ENCODE assay signal across 26 mouse cellular contexts in genomic region chr15:28216358-28216757, GRCm38 (mm10). TPM values are rescaled to one million over a fixed set of nuclear protein-coding genes. Genes with fewer than 3 reads are reported as not detected.
DNase-seq lines count a peak whose midpoint lies in the region; ATAC-seq and TF ChIP-seq lines count a peak whose summit lies in the region.
"Had no signal": no experiment of that assay in that cellular context is flagged by ENCODE, and none has a peak within 500 bp of the region (broad histone marks: within the 10 kb centered on the region; RNA-seq: fewer than 3 reads in every experiment).

No protein-coding gene starts in this region.

- no peak for TF ChIP-seq CTCF in midbrain, postnatal 0 days (IDR thresholded peaks at IDR 0.05)
- TF ChIP-seq CTCF in brain, embryonic 14.5 days (IDR thresholded peaks at IDR 0.05; ENCODE audit: borderline replicate concordance, extremely low read depth, insufficient read depth, insufficient read length) = no peak

- TF ChIP-seq POLR2A in brain, embryonic 14.5 days (IDR thresholded peaks at IDR 0.05; ENCODE audit: borderline replicate concordance, extremely low read depth, insufficient read depth, insufficient read length, poor library complexity, severe bottlenecking) = no peak

- no peaks in the 10 kb centered on the region for H3K27me3 ChIP-seq in midbrain, postnatal 0 days (ENCODE audit: insufficient read depth, low read length)
- peaks cover 4% of the 10 kb centered on the region; the same call in 1 of the 2 replicates for H3K27me3 ChIP-seq in midbrain, embryonic 10.5 days (ENCODE audit: low read depth, poor library complexity, severe bottlenecking)
- H3K27me3 ChIP-seq in hindbrain, embryonic 14.5 days (ENCODE audit: control insufficient read depth, insufficient read depth, low read length) = peaks cover 10% of the 10 kb centered on the region

- no peak overlapping the region for H3K4me3 ChIP-seq in midbrain, postnatal 0 days (ENCODE audit: low read depth, low read length)
- no peak overlapping the region for H3K4me3 ChIP-seq in midbrain, embryonic 10.5 days
- H3K4me3 ChIP-seq in hindbrain, embryonic 14.5 days (replicated peaks; ENCODE audit: low read length) = no peak overlapping the region
- H3K4me3 ChIP-seq: limb, embryonic 10.5 days; neural tube, embryonic 13.5 days had no signal

- H3K4me2 ChIP-seq in midbrain, postnatal 0 days (ENCODE audit: low read depth, low read length, poor library complexity, severe bottlenecking) = no peak overlapping the region
- no peak overlapping the region for H3K4me2 ChIP-seq in hindbrain, embryonic 14.5 days (replicated peaks)
- H3K4me2 ChIP-seq: heart, embryonic 11.5 days; neural tube, embryonic 13.5 days had no signal

- 30% methylated on average over 8 of the region's 8 CpGs for WGBS in midbrain, postnatal 0 days
- 45% methylated on average over 8 of the region's 8 CpGs for WGBS in midbrain, embryonic 10.5 days
- 25% methylated on average over 8 of the region's 8 CpGs for WGBS in hindbrain, embryonic 14.5 days

- H3K27ac ChIP-seq in midbrain, postnatal 0 days (ENCODE audit: low read depth, low read length) = no peak overlapping the region
- H3K27ac ChIP-seq in midbrain, embryonic 10.5 days (replicated peaks) = no peak overlapping the region; the same call in 1 of the 2 replicates
- H3K27ac ChIP-seq in hindbrain, embryonic 14.5 days = peak overlapping the region; percentile 33; the same call in 1 of the 2 replicates
- H3K27ac ChIP-seq: limb, embryonic 10.5 days; neural tube, embryonic 13.5 days had no signal

- H3K36me3 ChIP-seq in midbrain, postnatal 0 days (ENCODE audit: insufficient read depth, low read length) = no peaks in the 10 kb centered on the region
- H3K36me3 ChIP-seq in midbrain, embryonic 10.5 days = no peaks in the 10 kb centered on the region
- no peaks in the 10 kb centered on the region for H3K36me3 ChIP-seq in hindbrain, embryonic 14.5 days (replicated peaks; ENCODE audit: control insufficient read depth, insufficient read depth)
- H3K36me3 ChIP-seq: limb, embryonic 10.5 days; neural tube, embryonic 13.5 days had no signal

- DNase-seq in midbrain, postnatal 0 days (ENCODE audit: low spot score) = peak; percentile 22
- no peak for DNase-seq in midbrain, embryonic 10.5 days (ENCODE audit: low spot score)
- DNase-seq in brain, embryonic 14.5 days (ENCODE audit: low read depth) = peak; percentile 39
- no peak for DNase-seq in hindbrain, embryonic 14.5 days (ENCODE audit: low spot score)
- peak; percentile 21 for DNase-seq in retina, postnatal 1 day
- DNase-seq in heart, postnatal 36 days = no peak
- DNase-seq in spleen, postnatal 10 days (ENCODE audit: low spot score in 2 of 2) = no peak
- no peak for DNase-seq in layer of hippocampus, adult 8-10 months (ENCODE audit: low spot score in 2 of 2)
- DNase-seq: adrenal gland, postnatal 14 days; cerebellum, adult 8-10 months; gastrocnemius, postnatal 25 days; heart, postnatal 14 days; kidney, adult 8-10 months; kidney, postnatal 36 days; layer of hippocampus, adult 9-11 months; liver, postnatal 0 days; lung, postnatal 36 days; thymus, postnatal 25 days had no signal

- H3K9me3 ChIP-seq in midbrain, postnatal 0 days (ENCODE audit: low read length) = no peaks in the 10 kb centered on the region
- no peaks in the 10 kb centered on the region for H3K9me3 ChIP-seq in midbrain, embryonic 10.5 days (replicated peaks)
- H3K9me3 ChIP-seq in hindbrain, embryonic 14.5 days (ENCODE audit: control insufficient read depth, low read length) = no peaks in the 10 kb centered on the region
- H3K9me3 ChIP-seq: limb, embryonic 10.5 days; neural tube, embryonic 13.5 days had no signal

- no peak overlapping the region for H3K9ac ChIP-seq in midbrain, postnatal 0 days (replicated peaks; ENCODE audit: low read length, poor library complexity, severe bottlenecking)
- H3K9ac ChIP-seq in hindbrain, embryonic 14.5 days = no peak overlapping the region
- H3K9ac ChIP-seq: liver, postnatal 0 days; neural tube, embryonic 13.5 days had no signal

- intact Hi-C loops in heart, postnatal 36 days (cut with DNase I) = no loop called here

- no peaks in the 10 kb centered on the region for H3K4me1 ChIP-seq in midbrain, postnatal 0 days (ENCODE audit: insufficient read depth, low read length)
- peaks cover 13% of the 10 kb centered on the region for H3K4me1 ChIP-seq in midbrain, embryonic 10.5 days
- peaks cover 5% of the 10 kb centered on the region; the same call in 1 of the 2 replicates for H3K4me1 ChIP-seq in hindbrain, embryonic 14.5 days (replicated peaks; ENCODE audit: control insufficient read depth, insufficient read depth, low read length)
- H3K4me1 ChIP-seq: limb, embryonic 10.5 days had no signal

- ATAC-seq in midbrain, postnatal 0 days (ENCODE audit: low FRiP score) = no peak
- ATAC-seq in hindbrain, embryonic 14.5 days (ENCODE audit: low FRiP score) = no peak
- ATAC-seq: activated CD4-positive, CD25-positive, alpha-beta regulatory T cell, adult 4 months; forebrain, embryonic 16.5 days; liver, postnatal 0 days had no signal

RNA-seq across cellular contexts. Expression of gene Dnah5, which starts 12.8 kb away (rescaled TPM):
- total RNA-seq in midbrain, postnatal 0 days (2014; rRNA removed) = 1.4 and 1.7 TPM in 2 replicates
- polyA plus RNA-seq in midbrain, postnatal 0 days (2015; fragmentation: Nextera tagmentation; extraction: Ambion mirVana) = 0.12 and 0.19 TPM in 2 replicates
- 0.07 and 0.19 TPM in 2 replicates for polyA plus RNA-seq in midbrain, embryonic 10.5 days (2016; fragmentation: Nextera tagmentation; extraction: Ambion mirVana)
- polyA plus RNA-seq in brain, embryonic 14.5 days (2012; rRNA removed) = 0.20 and 0.36 TPM in 2 replicates
- 0.33 and 0.40 TPM in 2 replicates for polyA plus RNA-seq in hindbrain, embryonic 14.5 days (2014; fragmentation: Nextera tagmentation; extraction: Ambion mirVana)
- under 1 TPM in 1 of 2 experiments, not detected in 1; 0.03 TPM for total RNA-seq in heart, postnatal 36 days (2021)
- 1 to 10 TPM; 3.6 to 4.7 (median 4.0) TPM for total RNA-seq in layer of hippocampus, adult 8-10 months (2022)
- total RNA-seq: common myeloid progenitor, adult 5-6 weeks; gastrocnemius, postnatal 25 days; megakaryocyte-erythroid progenitor cell, adult 5-6 weeks; monocyte, adult 5-6 weeks had no signal
- polyA plus RNA-seq: limb, embryonic 10.5 days; liver, postnatal 0 days had no signal

Comparison
In these comparisons a context has a peak if more than half of its experiments do, and no peak if none do; other contexts are left out.
1. DNase-seq: peak in midbrain, postnatal 0 days (single experiment), brain, embryonic 14.5 days (single experiment) and retina, postnatal 1 day (single experiment); none in midbrain, embryonic 10.5 days (single experiment), hindbrain, embryonic 14.5 days (single experiment), heart, postnatal 36 days (0 of 2), spleen, postnatal 10 days (0 of 2) and layer of hippocampus, adult 8-10 months (0 of 2).